Mouse (Mus musculus) myocyte (in vitro differentiated cells): ENCODE measurements around the gene Spsb2. TPM values are rescaled to one million over a fixed set of nuclear protein-coding genes. Genes with fewer than 3 reads are reported as not detected.

Experiments used
- H3K27me3 ChIP-seq: one replicate; pipeline ENCODE4 v1.6.1; 2011; ENCODE audit not compliant: control insufficient read depth, insufficient read depth, insufficient read length
- H3K36me3 ChIP-seq: one replicate; pipeline ENCODE4 v1.6.1; 2011; ENCODE audit not compliant: control insufficient read depth, insufficient read depth
- H3K4me2 ChIP-seq: one replicate; pipeline ENCODE4 v1.6.1; 2011; ENCODE audit warnings: low read depth, control low read depth
- H3K4me3 ChIP-seq: one replicate; pipeline ENCODE4 v1.5.1; 2011; ENCODE audit warnings: mild to moderate bottlenecking, control low read depth, moderate library complexity
- H3K79me2 ChIP-seq: one replicate; pipeline ENCODE4 v1.6.1; 2011; ENCODE audit not compliant: control insufficient read depth, insufficient read depth
- H3ac ChIP-seq: one replicate; pipeline ENCODE4 v1.6.1; 2011; ENCODE audit not compliant: control insufficient read depth, insufficient read length
- CEBPB ChIP-seq: IDR thresholded peaks from 2 replicates; pipeline ENCODE4 v1.6.1; 2011; ENCODE audit warnings: mild to moderate bottlenecking, moderate library complexity; ENCODE audit not compliant: poor library complexity, insufficient read depth, severe bottlenecking
- E2F4 ChIP-seq: IDR thresholded peaks from one replicate; pipeline ENCODE4 v1.6.1; 2011; ENCODE audit warnings: mild to moderate bottlenecking, control low read depth, moderate library complexity; ENCODE audit not compliant: insufficient read depth
- MAX ChIP-seq: IDR thresholded peaks from one replicate; pipeline ENCODE4 v1.6.1; 2011; ENCODE audit warnings: low read depth, mild to moderate bottlenecking, control low read depth
- MYOD1 ChIP-seq, 3 experiments: IDR thresholded peaks; one replicate each; pipeline ENCODE4 v1.6.1; 2011; ENCODE audit warnings: control low read depth in 2 of 3, low read depth in 2 of 3, mild to moderate bottlenecking in 2 of 3, moderate library complexity in 1 of 3; ENCODE audit not compliant: insufficient read length in 2 of 3, control insufficient read depth in 1 of 3
- MYOG ChIP-seq, 3 experiments: IDR thresholded peaks; one replicate each; pipeline ENCODE4 v1.6.1; 2011; ENCODE audit warnings: control low read depth in 2 of 3, low read depth in 2 of 3, mild to moderate bottlenecking in 2 of 3; ENCODE audit not compliant: insufficient read length in 2 of 3, control insufficient read depth in 1 of 3, insufficient read depth in 1 of 3
- POLR2A ChIP-seq: IDR thresholded peaks from one replicate; pipeline ENCODE4 v1.6.1; 2011; ENCODE audit warnings: low read depth, mild to moderate bottlenecking, control low read depth, moderate library complexity; ENCODE audit not compliant: insufficient read length
- POLR2AphosphoS2 ChIP-seq: IDR thresholded peaks from one replicate; pipeline ENCODE4 v1.6.1; 2011; ENCODE audit warnings: low read depth, control low read depth; ENCODE audit not compliant: insufficient read length
- REST ChIP-seq: IDR thresholded peaks from one replicate; pipeline ENCODE4 v1.6.1; 2011; ENCODE audit warnings: mild to moderate bottlenecking, control low read depth, moderate library complexity; ENCODE audit not compliant: insufficient read depth, insufficient read length
- SRF ChIP-seq: IDR thresholded peaks from one replicate; pipeline ENCODE4 v1.6.1; 2011; ENCODE audit warnings: low read depth; ENCODE audit not compliant: control insufficient read depth, insufficient read length
- TCF12 ChIP-seq: IDR thresholded peaks from one replicate; pipeline ENCODE4 v1.6.1; 2011; ENCODE audit warnings: mild to moderate bottlenecking, control low read depth; ENCODE audit not compliant: poor library complexity, insufficient read depth, severe bottlenecking
- TCF3 ChIP-seq: IDR thresholded peaks from one replicate; pipeline ENCODE4 v1.6.1; 2011; ENCODE audit warnings: low read depth, control low read depth; ENCODE audit not compliant: insufficient read length
- USF1 ChIP-seq: IDR thresholded peaks from one replicate; pipeline ENCODE4 v1.6.1; 2011; ENCODE audit warnings: low read depth, mild to moderate bottlenecking, control low read depth, moderate library complexity
- polyA plus RNA-seq: library from polyadenylated mRNA; unstranded; fragments of >200 nt; fragmentation: generic; extraction: Trizol; gene quantifications from one replicate; pipeline ENCODE4 v1.2.1, GENCODE M21; 2012; ENCODE audit warnings: missing spikeins

Gene Spsb2
- polyA plus RNA-seq, 1 experiment, result 41.2 TPM

DNA sequence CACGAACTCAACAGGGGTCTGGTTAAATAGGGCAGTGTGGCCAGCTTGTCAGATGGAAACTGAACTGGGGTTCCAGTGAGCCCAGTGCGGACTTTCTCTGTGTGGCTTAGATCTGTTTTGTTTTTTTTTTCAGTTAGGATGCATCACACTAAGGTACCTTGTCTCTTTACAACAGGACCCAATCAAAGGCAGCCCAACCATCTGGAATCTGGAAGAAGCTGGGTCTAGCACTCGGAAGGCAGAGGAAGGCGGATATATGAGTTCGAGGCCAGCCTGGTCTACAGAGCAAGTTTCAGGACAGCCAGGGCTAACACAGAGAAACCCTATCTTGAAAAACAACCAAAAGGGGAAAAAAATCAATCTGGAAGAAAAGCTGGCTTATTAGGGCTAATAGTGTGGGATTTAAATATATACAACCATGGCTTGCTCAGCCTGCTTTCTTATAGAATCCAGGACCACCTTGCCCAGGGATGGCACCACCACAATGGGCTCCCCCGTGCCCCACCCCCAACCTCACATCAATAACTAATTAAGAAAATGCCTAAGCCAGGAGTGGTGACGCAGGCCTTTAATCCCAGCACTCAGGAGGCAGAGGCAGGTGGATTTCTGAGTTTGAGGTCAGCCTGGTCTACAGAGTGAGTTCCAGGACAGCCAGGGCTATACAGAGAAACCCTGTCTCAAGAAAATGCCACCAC, 1.9 kb upstream of the Spsb2 start:
- H3K4me2 ChIP-seq, result peak overlapping the region; percentile 92
- H3K4me3 ChIP-seq, result peak overlapping the region; percentile 9
- TF ChIP-seq MYOG (IDR thresholded peaks at IDR 0.05; ENCODE audit: control insufficient read depth in 1 of 3, insufficient read depth in 1 of 3, insufficient read length in 2 of 3, low read depth in 2 of 3), result no peak
- TF ChIP-seq CEBPB, result no peak
- H3ac ChIP-seq, result no peak overlapping the region
- peaks cover 9% of the 10 kb centered on the region for H3K79me2 ChIP-seq
- no peaks in the 10 kb centered on the region for H3K27me3 ChIP-seq
- H3K36me3 ChIP-seq, result no peaks in the 10 kb centered on the region

DNA sequence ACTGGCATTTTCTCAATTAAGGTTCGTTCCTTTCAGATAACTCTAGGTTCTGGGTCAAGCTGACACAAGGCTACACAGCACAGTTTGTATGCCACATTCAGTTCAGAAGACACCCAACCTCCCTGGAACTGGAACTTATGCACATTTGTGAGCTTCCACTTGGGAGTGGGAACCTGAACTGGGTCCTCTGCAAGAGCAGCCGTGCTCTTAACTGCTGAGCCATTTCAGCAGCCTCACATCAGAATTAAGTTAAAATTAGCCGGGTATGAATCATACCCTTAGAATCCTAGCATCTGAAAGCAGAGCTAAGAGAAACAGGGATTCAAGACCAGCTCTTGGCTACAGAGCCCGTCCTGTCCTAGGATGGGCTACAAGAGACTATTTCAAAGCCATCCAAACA, 1.1 kb upstream of the Spsb2 start:
- Histone ChIP-seq H3K36me3 (peaks cover 6% of the 10 kb centered on the region), H3K79me2 (peaks cover 14% of the 10 kb centered on the region), H3K27me3 (no peaks in the 10 kb centered on the region), H3ac (no peak overlapping the region), H3K4me3 (no peak overlapping the region), H3K4me2 (peak overlapping the region; percentile 92)
- TF ChIP-seq E2F4 (no peak), CEBPB (no peak; the same call in 1 of the 2 replicates), MYOD1 (IDR thresholded peaks at IDR 0.05; ENCODE audit: control insufficient read depth in 1 of 3, insufficient read length in 2 of 3, low read depth in 2 of 3) (no peak), TCF12 (no peak), REST (no peak), POLR2AphosphoS2 (no peak), MYOG (IDR thresholded peaks at IDR 0.05; ENCODE audit: control insufficient read depth in 1 of 3, insufficient read depth in 1 of 3, insufficient read length in 2 of 3, low read depth in 2 of 3) (no peak), POLR2A (no peak), TCF3 (no peak), USF1 (no peak), MAX (no peak), SRF (no peak)

DNA sequence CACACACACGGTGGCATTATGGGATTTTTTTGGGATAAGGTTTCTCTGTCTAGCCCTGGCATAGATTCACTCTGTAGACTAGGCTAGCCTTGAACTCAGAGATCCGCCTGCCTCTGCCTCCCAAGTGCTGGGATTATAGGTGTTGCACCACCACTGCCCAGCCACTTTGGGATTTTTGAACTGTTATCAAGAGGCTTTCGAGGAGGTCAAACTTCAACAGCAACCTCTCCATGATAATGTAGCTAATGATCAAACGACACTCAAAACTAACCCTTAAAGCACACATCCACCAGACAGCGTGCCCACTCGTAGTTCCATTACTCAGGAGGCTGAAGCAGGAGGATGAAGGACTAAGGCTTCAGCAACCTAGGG, 489 bp upstream of the Spsb2 start:
- Histone ChIP-seq H3ac (peak overlapping the region; percentile 16), H3K36me3 (peaks cover 6% of the 10 kb centered on the region), H3K27me3 (no peaks in the 10 kb centered on the region), H3K79me2 (peaks cover 20% of the 10 kb centered on the region), H3K4me2 (peak overlapping the region; percentile 92), H3K4me3 (peak overlapping the region; percentile 81)
- TF ChIP-seq MYOD1 (IDR thresholded peaks at IDR 0.05; ENCODE audit: control insufficient read depth in 1 of 3, insufficient read length in 2 of 3, low read depth in 2 of 3) (no peak), POLR2A (peak; percentile 6), MAX (no peak)

DNA sequence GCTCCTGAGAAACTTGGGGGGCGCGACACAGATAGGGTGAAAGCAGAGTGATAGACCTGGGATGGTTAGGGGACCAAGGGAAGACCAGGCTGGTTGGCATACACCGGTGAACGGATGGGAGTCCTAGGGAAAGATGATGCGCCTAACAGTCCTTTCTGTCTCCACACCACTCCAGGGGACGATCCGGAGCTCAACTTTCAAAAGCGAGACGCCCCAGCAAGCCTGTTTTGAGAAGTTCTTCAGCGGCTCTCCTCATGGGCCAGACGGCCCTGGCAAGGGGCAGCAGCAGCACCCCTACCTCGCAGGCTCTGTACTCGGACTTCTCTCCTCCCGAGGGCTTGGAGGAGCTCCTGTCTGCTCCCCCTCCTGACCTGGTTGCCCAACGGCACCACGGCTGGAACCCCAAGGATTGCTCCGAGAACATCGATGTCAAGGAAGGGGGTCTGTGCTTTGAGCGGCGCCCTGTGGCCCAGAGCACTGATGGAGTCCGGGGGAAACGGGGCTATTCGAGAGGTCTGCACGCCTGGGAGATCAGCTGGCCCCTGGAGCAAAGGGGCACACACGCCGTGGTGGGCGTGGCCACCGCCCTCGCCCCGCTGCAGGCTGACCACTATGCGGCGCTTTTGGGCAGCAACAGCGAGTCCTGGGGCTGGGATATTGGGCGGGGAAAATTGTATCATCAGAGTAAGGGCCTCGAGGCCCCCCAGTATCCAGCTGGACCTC, 752 bp downstream of the Spsb2 start:
- Histone ChIP-seq H3K4me2 (peak overlapping the region; percentile 92), H3K79me2 (peaks cover 29% of the 10 kb centered on the region), H3K4me3 (peak overlapping the region; percentile 81), H3K36me3 (peaks cover 6% of the 10 kb centered on the region), H3ac (peak overlapping the region; percentile 16), H3K27me3 (no peaks in the 10 kb centered on the region)
- TF ChIP-seq MYOD1 (IDR thresholded peaks at IDR 0.05; ENCODE audit: control insufficient read depth in 1 of 3, insufficient read length in 2 of 3, low read depth in 2 of 3), result peak in 2 of 3 experiments; percentile 21 to 46
- no peak for TF ChIP-seq REST
- TF ChIP-seq POLR2A, result peak; percentile 63
- no peak for TF ChIP-seq E2F4
- TF ChIP-seq MAX, result no peak
- TF ChIP-seq TCF12, result no peak
- no peak for TF ChIP-seq TCF3
- peak; percentile 85 for TF ChIP-seq POLR2AphosphoS2
- no peak for TF ChIP-seq CEBPB
- TF ChIP-seq USF1, result no peak
- peak in 2 of 3 experiments; percentile 30 to 69 for TF ChIP-seq MYOG (IDR thresholded peaks at IDR 0.05; ENCODE audit: control insufficient read depth in 1 of 3, insufficient read depth in 1 of 3, insufficient read length in 2 of 3, low read depth in 2 of 3)
- no peak for TF ChIP-seq SRF

DNA sequence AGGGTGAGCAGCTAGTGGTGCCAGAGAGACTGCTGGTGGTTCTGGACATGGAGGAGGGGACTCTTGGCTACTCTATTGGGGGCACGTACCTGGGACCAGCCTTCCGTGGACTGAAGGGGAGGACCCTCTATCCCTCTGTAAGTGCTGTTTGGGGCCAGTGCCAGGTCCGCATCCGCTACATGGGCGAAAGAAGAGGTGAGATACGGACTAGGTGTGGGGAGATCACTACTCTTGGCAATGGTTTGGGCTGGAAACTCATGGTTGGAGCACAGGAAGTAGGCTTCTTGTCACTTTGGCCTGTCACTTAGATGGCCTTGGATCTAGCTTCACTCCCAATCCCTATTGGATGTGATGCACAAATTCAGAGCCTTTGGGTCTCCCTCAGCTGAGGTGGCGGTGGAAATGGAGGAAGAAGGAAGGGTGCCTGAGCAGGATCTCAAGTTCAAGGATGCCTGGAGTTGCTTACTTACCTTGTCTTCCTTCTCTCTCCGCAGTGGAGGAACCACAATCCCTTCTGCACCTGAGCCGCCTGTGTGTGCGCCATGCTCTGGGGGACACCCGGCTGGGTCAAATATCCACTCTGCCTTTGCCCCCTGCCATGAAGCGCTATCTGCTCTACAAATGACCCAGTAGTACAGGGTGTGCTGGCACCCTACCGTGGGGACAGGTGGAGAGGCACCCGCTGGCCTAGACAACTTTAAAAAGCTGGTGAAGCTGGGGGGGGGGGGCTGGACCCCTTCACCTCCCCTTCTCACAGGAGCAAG, 1.5 kb downstream of the Spsb2 start:
- Histone ChIP-seq H3ac (peak overlapping the region; percentile 16), H3K4me2 (peak overlapping the region; percentile 92), H3K36me3 (peaks cover 6% of the 10 kb centered on the region), H3K79me2 (peaks cover 29% of the 10 kb centered on the region), H3K4me3 (peak overlapping the region; percentile 81), H3K27me3 (no peaks in the 10 kb centered on the region)
- TF ChIP-seq REST, result no peak
- peak; percentile 85 for TF ChIP-seq POLR2AphosphoS2
- peak; percentile 49 for TF ChIP-seq POLR2A
- TF ChIP-seq MYOG (IDR thresholded peaks at IDR 0.05; ENCODE audit: control insufficient read depth in 1 of 3, insufficient read depth in 1 of 3, insufficient read length in 2 of 3, low read depth in 2 of 3), result no peak
